Mouse (Mus musculus) hindbrain, embryonic 14.5 days (tissue): ENCODE measurements around the gene Ncor2. TPM values are rescaled to one million over a fixed set of nuclear protein-coding genes. Genes with fewer than 3 reads are reported as not detected.

ENCODE experiments used
- ATAC-seq: fragments of 200-750 bp; cut with Nextera tagmentation; 2 replicates; pipeline ENCODE4 v1.8.0; 2017; ENCODE audit warnings: moderate number of reproducible peaks, mild to moderate bottlenecking, moderate TSS enrichment, moderate library complexity; ENCODE audit not compliant: low FRiP score
- DNase-seq: peaks from one replicate; pipeline ENCODE4 v3.0.0-alpha.2; 2015; ENCODE audit warnings: low spot score
- H3K27ac ChIP-seq: fragments of 300-500 bp; sonication (generic); 2 replicates; pipeline ENCODE4 v1.5.1; 2014; ENCODE audit warnings: mild to moderate bottlenecking, moderate library complexity
- H3K27me3 ChIP-seq: fragments of 300-500 bp; sonication (generic); 2 replicates; pipeline ENCODE4 v1.6.1; 2014; ENCODE audit warnings: mild to moderate bottlenecking, low read length, mixed read lengths; ENCODE audit not compliant: control insufficient read depth, insufficient read depth
- H3K36me3 ChIP-seq: fragments of 300-500 bp; sonication (generic); replicated peaks from 2 replicates; pipeline ENCODE4 v1.6.1; 2014; ENCODE audit not compliant: control insufficient read depth, insufficient read depth
- H3K4me1 ChIP-seq: fragments of 300-500 bp; sonication (generic); replicated peaks from 2 replicates; pipeline ENCODE4 v1.6.1; 2014; ENCODE audit warnings: antibody characterized with exemption, low read length, mixed read lengths; ENCODE audit not compliant: control insufficient read depth, insufficient read depth
- H3K4me2 ChIP-seq: fragments of 300-500 bp; sonication (generic); replicated peaks from 2 replicates; pipeline ENCODE4 v1.6.1; 2014; ENCODE audit warnings: mild to moderate bottlenecking, moderate library complexity
- H3K4me3 ChIP-seq: fragments of 300-500 bp; sonication (generic); replicated peaks from 2 replicates; pipeline ENCODE4 v1.5.1; 2014; ENCODE audit warnings: mild to moderate bottlenecking, low read length
- H3K9ac ChIP-seq: fragments of 300-500 bp; sonication (generic); 2 replicates; pipeline ENCODE4 v1.6.1; 2014
- H3K9me3 ChIP-seq: fragments of 300-500 bp; sonication (generic); 2 replicates; pipeline ENCODE4 v1.6.1; 2016; ENCODE audit warnings: low read length; ENCODE audit not compliant: control insufficient read depth
- WGBS: fragments of 180-500 bp; shearing (Covaris S2); extraction: QIAGEN DNeasy Blood & Tissue Kit; methylation state at CpG from one replicate; pipeline ENCODE4 v1.1.7; 2014; 5-methylcytosine and 5-hydroxymethylcytosine counted together
- polyA plus RNA-seq: library from polyadenylated mRNA; unstranded; fragments of >200 nt; fragmentation: Nextera tagmentation; extraction: Ambion mirVana; gene quantifications from 2 replicates; pipeline ENCODE4 v1.2.1, GENCODE M21; 2014

Ncor2 gene
- polyA plus RNA-seq, 1 experiment from 2014 or later, result 27.4 TPM

- Histone ChIP-seq H3K4me3 (no peak overlapping the region), H3K9me3 (no peaks in the 10 kb centered on the region), H3K36me3 (peaks cover 34% of the 10 kb centered on the region; the same call in 1 of the 2 replicates), H3K27me3 (no peaks in the 10 kb centered on the region), H3K4me1 (peaks cover 19% of the 10 kb centered on the region), H3K4me2 (no peak overlapping the region), H3K27ac (peak overlapping the region; percentile 67), H3K9ac (no peak overlapping the region)
- 69% methylated on average over 17 of the region's 17 CpGs for WGBS
- no peak for DNase-seq
- ATAC-seq, result no peak
Observed at GRCm38 (mm10) chr5:125120517-125121303, 58.3 kb downstream of the Ncor2 start.

- H3K27ac ChIP-seq, result no peak overlapping the region
- no peak for DNase-seq
- H3K4me2 ChIP-seq, result no peak overlapping the region
- peaks cover 24% of the 10 kb centered on the region for H3K4me1 ChIP-seq
- 87% methylated on average over 5 of the region's 5 CpGs for WGBS
- no peak overlapping the region for H3K9ac ChIP-seq
- no peak for ATAC-seq
- no peaks in the 10 kb centered on the region for H3K27me3 ChIP-seq
- H3K9me3 ChIP-seq, result no peaks in the 10 kb centered on the region
- H3K4me3 ChIP-seq, result no peak overlapping the region
- peaks cover 45% of the 10 kb centered on the region for H3K36me3 ChIP-seq
Observed at GRCm38 (mm10) chr5:125117238-125117637, 61.8 kb downstream of the Ncor2 start.

GRCm38 (mm10) chr5:125113029-125113428, 66.0 kb downstream of the Ncor2 start:
- peaks cover 48% of the 10 kb centered on the region for H3K36me3 ChIP-seq
- no peaks in the 10 kb centered on the region for H3K9me3 ChIP-seq
- no peak overlapping the region for H3K9ac ChIP-seq
- no peak overlapping the region for H3K4me2 ChIP-seq
- peaks cover 29% of the 10 kb centered on the region for H3K4me1 ChIP-seq
- peak; percentile 77 for ATAC-seq
- H3K4me3 ChIP-seq, result no peak overlapping the region
- peak; percentile 52 for DNase-seq
- H3K27ac ChIP-seq, result peak overlapping the region; percentile 82
- 27% methylated on average over 5 of the region's 5 CpGs for WGBS
- no peaks in the 10 kb centered on the region for H3K27me3 ChIP-seq

- Histone ChIP-seq H3K27me3 (no peaks in the 10 kb centered on the region), H3K27ac (peak overlapping the region; percentile 82), H3K4me2 (no peak overlapping the region), H3K4me3 (no peak overlapping the region), H3K9me3 (no peaks in the 10 kb centered on the region), H3K4me1 (peaks cover 29% of the 10 kb centered on the region), H3K9ac (no peak overlapping the region), H3K36me3 (peaks cover 48% of the 10 kb centered on the region)
- no peak for DNase-seq
- ATAC-seq, result no peak
- WGBS, result 72% methylated on average over 1 of the region's 1 CpGs
Observed at GRCm38 (mm10) chr5:125112588-125112987, 66.4 kb downstream of the Ncor2 start.

- Histone ChIP-seq H3K4me1 (peaks cover 29% of the 10 kb centered on the region), H3K9me3 (no peaks in the 10 kb centered on the region), H3K27me3 (no peaks in the 10 kb centered on the region), H3K36me3 (peaks cover 44% of the 10 kb centered on the region), H3K4me3 (no peak overlapping the region), H3K4me2 (no peak overlapping the region), H3K27ac (peak overlapping the region; percentile 82), H3K9ac (peak overlapping the region; percentile 26; the same call in 1 of the 2 replicates)
- DNase-seq (no peak), ATAC-seq (peak; percentile 54; the same call in 1 of the 2 replicates)
- WGBS, result 45% methylated on average over 6 of the region's 6 CpGs
Observed at GRCm38 (mm10) chr5:125111137-125111536, 67.9 kb downstream of the Ncor2 start.

- H3K9me3 ChIP-seq, result no peaks in the 10 kb centered on the region
- no peaks in the 10 kb centered on the region for H3K27me3 ChIP-seq
- peaks cover 29% of the 10 kb centered on the region for H3K4me1 ChIP-seq
- peak overlapping the region; percentile 26 for H3K9ac ChIP-seq
- DNase-seq, result no peak
- 31% methylated on average over 3 of the region's 3 CpGs for WGBS
- no peak overlapping the region for H3K4me3 ChIP-seq
- no peak overlapping the region for H3K4me2 ChIP-seq
- H3K36me3 ChIP-seq, result peaks cover 43% of the 10 kb centered on the region
- ATAC-seq, result peak; percentile 25; the same call in 1 of the 2 replicates
- H3K27ac ChIP-seq, result peak overlapping the region; percentile 82
Observed at GRCm38 (mm10) chr5:125110722-125111121, 68.3 kb downstream of the Ncor2 start.

GRCm38 (mm10) chr5:125110196-125110595, 68.8 kb downstream of the Ncor2 start:
- no peak overlapping the region for H3K4me3 ChIP-seq
- WGBS, result 79% methylated on average over 8 of the region's 8 CpGs
- no peaks in the 10 kb centered on the region for H3K27me3 ChIP-seq
- ATAC-seq (no peak), DNase-seq (no peak)
- H3K4me2 ChIP-seq, result no peak overlapping the region
- no peaks in the 10 kb centered on the region for H3K9me3 ChIP-seq
- H3K9ac ChIP-seq, result no peak overlapping the region
- H3K27ac ChIP-seq, result no peak overlapping the region; the same call in 1 of the 2 replicates
- H3K4me1 ChIP-seq, result peaks cover 29% of the 10 kb centered on the region
- peaks cover 45% of the 10 kb centered on the region for H3K36me3 ChIP-seq

- no peaks in the 10 kb centered on the region for H3K27me3 ChIP-seq
- H3K27ac ChIP-seq, result no peak overlapping the region
- H3K4me1 ChIP-seq, result peaks cover 42% of the 10 kb centered on the region
- no peak overlapping the region for H3K4me3 ChIP-seq
- 64% methylated on average over 11 of the region's 11 CpGs for WGBS
- no peak overlapping the region for H3K9ac ChIP-seq
- DNase-seq (peak; percentile 42), ATAC-seq (no peak)
- no peaks in the 10 kb centered on the region for H3K9me3 ChIP-seq
- peaks cover 50% of the 10 kb centered on the region for H3K36me3 ChIP-seq
- H3K4me2 ChIP-seq, result no peak overlapping the region
Observed at GRCm38 (mm10) chr5:125107011-125107651, 71.9 kb downstream of the Ncor2 start.

GRCm38 (mm10) chr5:125106191-125106590, 72.8 kb downstream of the Ncor2 start:
- 87% methylated on average over 16 of the region's 16 CpGs for WGBS
- no peak overlapping the region for H3K4me2 ChIP-seq
- DNase-seq, result no peak
- no peaks in the 10 kb centered on the region for H3K9me3 ChIP-seq
- no peak overlapping the region for H3K4me3 ChIP-seq
- ATAC-seq, result no peak
- peaks cover 35% of the 10 kb centered on the region for H3K4me1 ChIP-seq
- H3K27me3 ChIP-seq, result no peaks in the 10 kb centered on the region
- peaks cover 58% of the 10 kb centered on the region for H3K36me3 ChIP-seq
- no peak overlapping the region for H3K27ac ChIP-seq
- no peak overlapping the region for H3K9ac ChIP-seq
